Mouse (Mus musculus) layer of hippocampus, postnatal 36 days (tissue): ENCODE results near the gene Npy. TPM values are rescaled to one million over a fixed set of nuclear protein-coding genes. Genes with fewer than 3 reads are reported as not detected.

Source experiments
- DNase-seq, 2 experiments: peaks; one replicate each; pipeline ENCODE4 v3.0.0; 2022
- total RNA-seq, 2 experiments: library from RNA; stranded (reverse); gene quantifications; 2 replicates each; pipeline ENCODE4 v1.2.3; 2021

Npy gene
- 100 to 1,000 TPM; 126 to 154 TPM for total RNA-seq

GRCm38 (mm10) chr6:49821961-49822870, at the start of gene Npy:
Gene Npy, plus strand, starts transcription at chr6:49822710.
- peak; percentile 10 to 19 for DNase-seq

- DNase-seq, result no peak
These were observed 47.5 kb upstream of the Npy start for GRCm38 (mm10) chr6:49775006-49775405.

GRCm38 (mm10) chr6:49778109-49778508, 44.4 kb upstream of the Npy start:
- no peak for DNase-seq

GRCm38 (mm10) chr6:49778729-49779128, 43.8 kb upstream of the Npy start:
- no peak for DNase-seq

- no peak for DNase-seq
These were observed 42.9 kb upstream of the Npy start for GRCm38 (mm10) chr6:49779606-49780005.

GRCm38 (mm10) chr6:49780846-49781400, 41.6 kb upstream of the Npy start:
- no peak for DNase-seq

GRCm38 (mm10) chr6:49781852-49782251, 40.7 kb upstream of the Npy start:
- no peak for DNase-seq

GRCm38 (mm10) chr6:49782679-49783078, 39.8 kb upstream of the Npy start:
- DNase-seq, result no peak

GRCm38 (mm10) chr6:49792524-49792923, 30.0 kb upstream of the Npy start:
- DNase-seq, result no peak

GRCm38 (mm10) chr6:49804105-49804504, 18.4 kb upstream of the Npy start:
- no peak for DNase-seq

GRCm38 (mm10) chr6:49808076-49808475, 14.4 kb upstream of the Npy start:
- no peak for DNase-seq

GRCm38 (mm10) chr6:49817183-49817582, 5.3 kb upstream of the Npy start:
- no peak for DNase-seq

- DNase-seq, result no peak
These were observed 4.9 kb upstream of the Npy start for GRCm38 (mm10) chr6:49817625-49818024.

- DNase-seq, result no peak
These were observed 341 bp downstream of the Npy start for GRCm38 (mm10) chr6:49822871-49823230.

GRCm38 (mm10) chr6:49823371-49823770, 861 bp downstream of the Npy start:
- no peak for DNase-seq

- no peak for DNase-seq
These were observed 1.3 kb downstream of the Npy start for GRCm38 (mm10) chr6:49823821-49824220.

GRCm38 (mm10) chr6:49831579-49831978, 9.1 kb downstream of the Npy start:
- no peak for DNase-seq

- DNase-seq, result no peak
These were observed 34.3 kb downstream of the Npy start for GRCm38 (mm10) chr6:49856830-49857229.

GRCm38 (mm10) chr6:49867571-49867970, 45.1 kb downstream of the Npy start:
- DNase-seq, result no peak

GRCm38 (mm10) chr6:49871071-49871470, 48.6 kb downstream of the Npy start:
- DNase-seq, result no peak

GRCm38 (mm10) chr6:49873556-49873955, 51.0 kb downstream of the Npy start:
- DNase-seq, result no peak

- no peak for DNase-seq
These were observed 52.6 kb downstream of the Npy start for GRCm38 (mm10) chr6:49875160-49875559.

- peak in 1 of 2 experiments; percentile 4 for DNase-seq
These were observed 53.3 kb downstream of the Npy start for GRCm38 (mm10) chr6:49875791-49876190.
